Mouse (Mus musculus) kidney, adult 18-20 months (tissue): Measurements from ENCODE around the gene Mdga1.
A peak's percentile ranks its signal among the peaks of the same experiment; 100 is the strongest.
"Not testable (repeated sequence)": the region's sequence is repeated elsewhere in the genome, so short reads cannot be mapped to it uniquely, and the experiment has no call there.

Experiments used
- DNase-seq: peaks from one replicate; pipeline ENCODE4 v3.0.0; 2021

Gene Mdga1

GRCm38 (mm10) chr17:29796086-29796485 lies 173.8 kb downstream of the Mdga1 start:
- peak; percentile 63 for DNase-seq

GRCm38 (mm10) chr17:29795050-29795770 lies 174.7 kb downstream of the Mdga1 start:
- no peak for DNase-seq

GRCm38 (mm10) chr17:29791531-29792050 lies 178.3 kb downstream of the Mdga1 start:
- DNase-seq = no peak

GRCm38 (mm10) chr17:29790231-29790740 lies 179.6 kb downstream of the Mdga1 start:
- no peak for DNase-seq

- DNase-seq = no peak
Measured at GRCm38 (mm10) chr17:29789715-29790114, 180.2 kb downstream of the Mdga1 start.

GRCm38 (mm10) chr17:29788573-29788972 lies 181.3 kb downstream of the Mdga1 start:
- DNase-seq = no peak

GRCm38 (mm10) chr17:29784820-29785219 lies 185.1 kb downstream of the Mdga1 start:
- no peak for DNase-seq

GRCm38 (mm10) chr17:29781472-29781871 lies 188.4 kb downstream of the Mdga1 start:
- DNase-seq = not testable (repeated sequence)

GRCm38 (mm10) chr17:29778021-29778420 lies 191.9 kb downstream of the Mdga1 start:
- DNase-seq = no peak
